Mouse (Mus musculus): ENCODE measurements around the gene Ddit4. TPM values are rescaled to one million over a fixed set of nuclear protein-coding genes. Genes with fewer than 3 reads are reported as not detected.
A peak's percentile ranks its signal among the peaks of the same experiment; 100 is the strongest.

Ddit4 gene
- polyA plus RNA-seq, 1 experiment from 2014 or later, result 28.1 TPM

DNA sequence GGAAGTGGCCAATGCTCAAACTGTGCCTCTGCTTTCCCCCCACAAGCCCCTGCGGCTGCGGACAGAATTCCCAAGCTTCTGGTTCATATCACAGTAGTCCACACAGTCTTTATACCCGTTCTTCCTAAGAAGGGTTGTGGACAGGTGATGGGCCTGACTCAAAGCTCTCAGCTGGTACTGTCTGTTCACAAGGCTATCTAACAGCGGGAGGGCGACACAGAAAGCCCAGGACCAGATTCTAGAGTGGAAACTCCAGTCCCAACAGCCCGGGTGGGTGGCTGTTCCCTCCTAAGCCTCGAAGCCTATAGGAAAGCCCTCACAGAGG lies 31.2 kb downstream of the Ddit4 start:
- Histone ChIP-seq H3K4me3 (ENCODE audit: low read depth, low read length) (no peak overlapping the region), H3K4me1 (ENCODE audit: insufficient read depth, low read depth, low read length) (peaks cover 35% of the 10 kb centered on the region; the same call in 1 of the 2 replicates), H3K9ac (replicated peaks; ENCODE audit: low read depth) (peak overlapping the region; percentile 34; the same call in 1 of the 2 replicates), H3K4me2 (replicated peaks; ENCODE audit: low read depth, low read length) (peak overlapping the region; percentile 58), H3K27ac (ENCODE audit: low read length) (peak overlapping the region; percentile 79), H3K9me3 (ENCODE audit: low read length) (no peaks in the 10 kb centered on the region), H3K36me3 (ENCODE audit: insufficient read depth, low read length) (no peaks in the 10 kb centered on the region), H3K27me3 (replicated peaks; ENCODE audit: insufficient read depth, low read length) (no peaks in the 10 kb centered on the region)
- TF ChIP-seq CTCF (IDR thresholded peaks at IDR 0.05), result no peak
- no peak for TF ChIP-seq EP300 (IDR thresholded peaks at IDR 0.05)
- WGBS, result 37% methylated on average over 7 of the region's 7 CpGs
- no peak for ATAC-seq
- no peak for DNase-seq (ENCODE audit: low spot score)

DNA sequence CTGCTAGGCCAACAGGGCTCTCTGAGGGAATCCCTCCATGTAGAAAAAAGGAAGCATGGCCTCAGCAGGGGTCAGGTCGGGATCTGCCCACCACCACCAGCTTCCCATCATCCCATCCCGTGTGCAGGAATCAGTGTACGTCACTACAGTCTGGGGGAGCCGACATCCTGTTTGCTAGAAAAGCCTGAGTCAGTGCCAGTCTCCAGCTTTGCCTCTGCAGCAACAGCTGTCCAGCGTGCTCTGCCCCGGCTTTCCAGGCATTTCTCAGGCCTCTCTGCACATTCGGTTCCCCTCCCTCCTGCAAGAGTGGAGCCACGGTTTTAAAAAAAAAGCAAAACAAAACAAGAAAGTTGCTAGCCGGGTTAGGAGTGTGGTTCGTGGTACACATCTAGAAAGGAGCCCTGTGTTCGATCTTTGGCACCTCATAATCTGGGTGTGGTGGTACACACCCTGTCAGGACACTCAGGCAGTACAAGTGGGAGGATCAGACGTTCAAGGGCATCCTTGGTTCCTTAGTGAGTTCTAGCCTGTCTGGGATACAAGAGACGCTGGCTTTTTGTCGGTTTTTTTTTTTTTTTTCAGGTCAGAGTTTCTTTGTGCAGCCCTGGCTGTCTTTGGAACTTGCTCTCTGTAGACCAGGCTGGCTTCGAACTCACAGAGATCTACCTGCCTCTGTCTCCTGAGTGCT lies 32.0 kb downstream of the Ddit4 start:
- Histone ChIP-seq H3K9me3 (ENCODE audit: low read length) (no peaks in the 10 kb centered on the region), H3K4me3 (ENCODE audit: low read depth, low read length) (no peak overlapping the region), H3K27ac (ENCODE audit: low read length) (peak overlapping the region; percentile 79), H3K4me2 (replicated peaks; ENCODE audit: low read depth, low read length) (no peak overlapping the region), H3K4me1 (ENCODE audit: insufficient read depth, low read depth, low read length) (peaks cover 35% of the 10 kb centered on the region; the same call in 1 of the 2 replicates), H3K36me3 (ENCODE audit: insufficient read depth, low read length) (no peaks in the 10 kb centered on the region), H3K9ac (replicated peaks; ENCODE audit: low read depth) (no peak overlapping the region), H3K27me3 (replicated peaks; ENCODE audit: insufficient read depth, low read length) (no peaks in the 10 kb centered on the region)
- DNase-seq (ENCODE audit: low spot score), result peak; percentile 92
- 37% methylated on average over 15 of the region's 15 CpGs for WGBS
- TF ChIP-seq CTCF (IDR thresholded peaks at IDR 0.05), result no peak
- peak; percentile 44; the same call in 1 of the 2 replicates for TF ChIP-seq EP300 (IDR thresholded peaks at IDR 0.05)
- peak; percentile 58 for ATAC-seq

DNA sequence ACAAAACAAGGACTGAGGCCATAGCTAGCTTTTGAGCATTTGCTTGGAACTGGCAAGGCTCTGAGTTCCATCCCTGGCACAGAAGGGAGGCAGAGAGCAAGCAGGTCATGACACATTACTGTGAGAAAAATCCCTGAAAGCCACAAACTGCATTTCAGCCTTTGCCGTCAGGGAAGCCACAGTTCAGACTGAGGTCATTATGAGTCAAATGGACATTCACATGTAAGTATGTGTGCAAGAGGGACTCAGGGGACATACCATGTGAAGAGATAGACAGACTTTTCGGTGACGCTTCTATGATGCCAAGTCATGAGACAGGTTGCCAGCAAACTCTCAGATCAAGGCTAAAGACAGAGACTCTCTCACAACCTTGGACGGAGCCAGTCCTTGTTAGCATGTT lies 33.5 kb downstream of the Ddit4 start:
- DNase-seq (ENCODE audit: low spot score) (no peak), ATAC-seq (no peak)
- Histone ChIP-seq H3K36me3 (ENCODE audit: insufficient read depth, low read length) (no peaks in the 10 kb centered on the region), H3K4me3 (ENCODE audit: low read depth, low read length) (no peak overlapping the region), H3K9me3 (ENCODE audit: low read length) (no peaks in the 10 kb centered on the region), H3K27ac (ENCODE audit: low read length) (no peak overlapping the region), H3K4me2 (replicated peaks; ENCODE audit: low read depth, low read length) (no peak overlapping the region), H3K4me1 (ENCODE audit: insufficient read depth, low read depth, low read length) (peaks cover 35% of the 10 kb centered on the region; the same call in 1 of the 2 replicates), H3K9ac (replicated peaks; ENCODE audit: low read depth) (no peak overlapping the region), H3K27me3 (replicated peaks; ENCODE audit: insufficient read depth, low read length) (no peaks in the 10 kb centered on the region)
- no peak for TF ChIP-seq EP300 (IDR thresholded peaks at IDR 0.05)
- no peak for TF ChIP-seq CTCF (IDR thresholded peaks at IDR 0.05)
- 79% methylated on average over 4 of the region's 4 CpGs for WGBS

DNA sequence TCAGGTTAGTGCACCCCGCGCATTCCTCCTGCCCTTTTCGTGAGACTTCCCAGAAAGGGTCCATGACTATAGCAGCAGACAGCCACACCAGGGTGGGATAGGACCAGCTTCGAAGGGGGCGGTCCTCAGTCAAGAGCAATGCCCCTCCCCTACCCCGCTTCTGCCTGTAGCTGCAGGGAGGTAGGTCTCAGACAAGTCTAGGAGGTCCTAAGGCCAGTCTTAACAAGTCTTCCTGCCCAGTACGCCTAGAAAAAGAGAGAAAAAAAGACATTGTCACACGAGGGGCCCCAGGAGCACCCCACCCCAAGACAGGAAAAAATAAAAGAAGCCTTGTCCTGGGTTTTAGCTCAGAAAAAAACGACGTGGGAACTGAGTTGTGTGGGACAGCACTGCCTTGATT lies 35.0 kb downstream of the Ddit4 start:
- H3K4me2 ChIP-seq (replicated peaks; ENCODE audit: low read depth, low read length), result peak overlapping the region; percentile 56
- H3K4me3 ChIP-seq (ENCODE audit: low read depth, low read length), result peak overlapping the region; percentile 16; the same call in 1 of the 2 replicates
- TF ChIP-seq EP300 (IDR thresholded peaks at IDR 0.05) (no peak), CTCF (IDR thresholded peaks at IDR 0.05) (no peak)
- H3K27me3 ChIP-seq (replicated peaks; ENCODE audit: insufficient read depth, low read length), result no peaks in the 10 kb centered on the region
- H3K4me1 ChIP-seq (ENCODE audit: insufficient read depth, low read depth, low read length), result peaks cover 33% of the 10 kb centered on the region; the same call in 1 of the 2 replicates
- H3K36me3 ChIP-seq (ENCODE audit: insufficient read depth, low read length), result no peaks in the 10 kb centered on the region
- ATAC-seq (peak; percentile 69), DNase-seq (ENCODE audit: low spot score) (peak; percentile 86)
- H3K9ac ChIP-seq (replicated peaks; ENCODE audit: low read depth), result peak overlapping the region; percentile 16; the same call in 1 of the 2 replicates
- 1% methylated on average over 10 of the region's 10 CpGs for WGBS
- peak overlapping the region; percentile 84 for H3K27ac ChIP-seq (ENCODE audit: low read length)
- no peaks in the 10 kb centered on the region for H3K9me3 ChIP-seq (ENCODE audit: low read length)

DNA sequence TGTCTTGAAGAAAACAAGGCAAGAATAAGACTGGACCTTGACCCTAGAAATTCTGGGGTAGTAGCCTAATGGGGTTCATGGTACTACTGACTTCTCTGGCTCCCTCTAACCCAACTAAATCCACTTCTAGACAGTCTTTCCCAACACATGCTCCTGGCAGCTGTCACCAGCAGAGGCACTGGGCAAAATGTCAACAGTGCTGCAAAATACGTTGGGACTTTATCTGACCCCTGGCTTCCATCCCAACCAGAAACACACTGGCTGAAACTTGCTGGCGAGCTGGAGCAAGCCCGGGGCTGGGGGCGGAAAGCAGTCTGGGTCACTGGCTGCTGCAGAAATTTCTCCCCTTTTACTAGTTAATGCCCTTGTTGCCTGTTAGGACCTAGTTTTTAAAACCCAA lies 35.5 kb downstream of the Ddit4 start:
- H3K4me3 ChIP-seq (ENCODE audit: low read depth, low read length), result peak overlapping the region; percentile 16; the same call in 1 of the 2 replicates
- peaks cover 33% of the 10 kb centered on the region; the same call in 1 of the 2 replicates for H3K4me1 ChIP-seq (ENCODE audit: insufficient read depth, low read depth, low read length)
- peak overlapping the region; percentile 84 for H3K27ac ChIP-seq (ENCODE audit: low read length)
- peak; percentile 96 for DNase-seq (ENCODE audit: low spot score)
- no peaks in the 10 kb centered on the region for H3K36me3 ChIP-seq (ENCODE audit: insufficient read depth, low read length)
- WGBS, result 1% methylated on average over 4 of the region's 4 CpGs
- TF ChIP-seq CTCF (IDR thresholded peaks at IDR 0.05), result peak; percentile 59
- TF ChIP-seq EP300 (IDR thresholded peaks at IDR 0.05), result peak; percentile 83
- H3K9me3 ChIP-seq (ENCODE audit: low read length), result no peaks in the 10 kb centered on the region
- H3K9ac ChIP-seq (replicated peaks; ENCODE audit: low read depth), result peak overlapping the region; percentile 16; the same call in 1 of the 2 replicates
- peak; percentile 63 for ATAC-seq
- H3K4me2 ChIP-seq (replicated peaks; ENCODE audit: low read depth, low read length), result peak overlapping the region; percentile 56
- H3K27me3 ChIP-seq (replicated peaks; ENCODE audit: insufficient read depth, low read length), result no peaks in the 10 kb centered on the region

DNA sequence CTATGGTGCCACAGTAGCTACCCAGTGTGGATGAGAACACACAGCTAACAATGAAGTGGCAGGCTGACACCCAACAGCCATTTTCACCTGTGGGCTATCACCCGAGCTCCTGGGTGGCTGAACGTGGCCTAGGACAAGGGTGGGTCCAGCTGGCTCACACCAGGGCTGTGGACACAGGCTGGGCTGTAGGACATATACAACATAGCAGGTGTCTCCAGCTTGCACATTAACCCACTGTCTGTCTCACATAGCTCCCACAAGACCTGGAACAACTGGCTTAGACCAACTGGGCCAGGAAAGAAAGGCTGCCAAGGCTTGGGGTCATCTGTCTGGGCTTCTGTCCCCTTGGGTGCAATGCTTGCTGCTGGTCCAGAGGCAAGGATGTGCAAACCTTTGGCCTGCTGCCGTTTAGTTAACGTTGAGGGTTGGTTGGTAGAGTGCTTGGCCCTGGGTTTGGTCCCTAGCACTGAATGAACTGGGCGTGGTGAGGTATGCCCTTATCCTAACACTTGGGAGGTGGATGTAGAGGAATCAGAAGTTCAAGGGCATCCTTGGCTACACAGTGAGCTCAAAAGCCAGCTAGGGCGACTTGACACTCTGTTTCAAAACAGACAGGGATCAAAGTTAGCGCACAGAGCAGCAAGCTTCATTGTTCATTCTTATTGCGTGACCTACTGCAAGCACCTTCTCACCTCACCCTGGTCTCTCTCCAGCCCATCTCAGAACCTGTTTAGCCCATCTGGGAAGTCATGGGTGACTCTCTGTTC lies 36.3 kb downstream of the Ddit4 start:
- ATAC-seq (no peak), DNase-seq (ENCODE audit: low spot score) (no peak)
- TF ChIP-seq CTCF (IDR thresholded peaks at IDR 0.05) (no peak), EP300 (IDR thresholded peaks at IDR 0.05) (no peak)
- H3K36me3 ChIP-seq (ENCODE audit: insufficient read depth, low read length), result no peaks in the 10 kb centered on the region
- peaks cover 31% of the 10 kb centered on the region; the same call in 1 of the 2 replicates for H3K4me1 ChIP-seq (ENCODE audit: insufficient read depth, low read depth, low read length)
- H3K27ac ChIP-seq (ENCODE audit: low read length), result peak overlapping the region; percentile 84
- no peaks in the 10 kb centered on the region for H3K27me3 ChIP-seq (replicated peaks; ENCODE audit: insufficient read depth, low read length)
- WGBS, result 73% methylated on average over 8 of the region's 8 CpGs
- no peak overlapping the region for H3K9ac ChIP-seq (replicated peaks; ENCODE audit: low read depth)
- no peak overlapping the region for H3K4me3 ChIP-seq (ENCODE audit: low read depth, low read length)
- no peak overlapping the region for H3K4me2 ChIP-seq (replicated peaks; ENCODE audit: low read depth, low read length)
- no peaks in the 10 kb centered on the region for H3K9me3 ChIP-seq (ENCODE audit: low read length)

Data from lung, postnatal 0 days (tissue).